In genomic region chr2:136058398-136058797, GRCm38 (mm10) we compare ENCODE assay signal across 10 mouse cellular contexts. TPM values are rescaled to one million over a fixed set of nuclear protein-coding genes. Genes with fewer than 3 reads are reported as not detected.
A peak's percentile ranks its signal among the peaks of the same experiment; 100 is the strongest.
DNase-seq lines count a peak whose midpoint lies in the region; ATAC-seq and TF ChIP-seq lines count a peak whose summit lies in the region.
"Had no signal": no experiment of that assay in that cellular context is flagged by ENCODE, and none has a peak within 500 bp of the region (broad histone marks: within the 10 kb centered on the region; RNA-seq: fewer than 3 reads in every experiment).

No protein-coding gene starts in this region.

- H3K9me3 ChIP-seq in heart, embryonic 16.5 days (replicated peaks; ENCODE audit: control insufficient read depth, low read length): no peaks in the 10 kb centered on the region
- H3K9me3 ChIP-seq in forebrain, postnatal 0 days (ENCODE audit: low read length): no peaks in the 10 kb centered on the region
- H3K9me3 ChIP-seq in midbrain, embryonic 16.5 days (replicated peaks; ENCODE audit: control insufficient read depth, low read length, poor library complexity, severe bottlenecking): no peaks in the 10 kb centered on the region
- H3K9me3 ChIP-seq: liver, embryonic 15.5 days had no signal

- H3K36me3 ChIP-seq in heart, embryonic 16.5 days (ENCODE audit: control insufficient read depth, insufficient read depth): no peaks in the 10 kb centered on the region
- H3K36me3 ChIP-seq in forebrain, postnatal 0 days (ENCODE audit: insufficient read depth): no peaks in the 10 kb centered on the region
- no peaks in the 10 kb centered on the region for H3K36me3 ChIP-seq in midbrain, embryonic 16.5 days (ENCODE audit: control insufficient read depth, insufficient read depth, low read length)
- H3K36me3 ChIP-seq: G1E; liver, embryonic 15.5 days had no signal

- WGBS in heart, embryonic 16.5 days: 14% methylated on average over 7 of the region's 7 CpGs
- 1% methylated on average over 7 of the region's 7 CpGs for WGBS in forebrain, postnatal 0 days
- WGBS in midbrain, embryonic 16.5 days: 3% methylated on average over 7 of the region's 7 CpGs

- no peak for ATAC-seq in heart, embryonic 16.5 days (replicated peaks; ENCODE audit: extremely low read depth, insufficient read depth, low FRiP score)
- ATAC-seq in forebrain, postnatal 0 days: peak; percentile 44; the same call in 1 of the 2 replicates
- peak; percentile 40; the same call in 1 of the 2 replicates for ATAC-seq in midbrain, embryonic 16.5 days

- H3K27me3 ChIP-seq in heart, embryonic 16.5 days (ENCODE audit: control insufficient read depth, insufficient read depth, low read length): peaks cover 41% of the 10 kb centered on the region
- H3K27me3 ChIP-seq in forebrain, postnatal 0 days (ENCODE audit: insufficient read depth, low read length): peaks cover 14% of the 10 kb centered on the region; the same call in 1 of the 2 replicates
- H3K27me3 ChIP-seq in midbrain, embryonic 16.5 days (ENCODE audit: control insufficient read depth, insufficient read depth, low read depth, low read length): peaks cover 17% of the 10 kb centered on the region

- intact Hi-C loops in heart, postnatal 14 days (cut with DNase I): no loop called here

- no peak for DNase-seq in heart, postnatal 14 days
- peak; percentile 34 for DNase-seq in brain, embryonic 14.5 days (ENCODE audit: low read depth)
- no peak for DNase-seq in forebrain, postnatal 0 days
- no peak for DNase-seq in urinary bladder, postnatal 10 days (ENCODE audit: low spot score)
- no peak for DNase-seq in adrenal gland, adult 8-10 months
- DNase-seq in urinary bladder, adult 2 months (ENCODE audit: low spot score): no peak

- no peak overlapping the region for H3K9ac ChIP-seq in heart, embryonic 16.5 days (ENCODE audit: low read length)
- peak overlapping the region; percentile 40 for H3K9ac ChIP-seq in forebrain, postnatal 0 days
- H3K9ac ChIP-seq in midbrain, embryonic 16.5 days (ENCODE audit: low read depth, low read length): peak overlapping the region; percentile 67
- H3K9ac ChIP-seq: liver, embryonic 15.5 days had no signal

- no peak overlapping the region for H3K4me3 ChIP-seq in heart, embryonic 16.5 days (ENCODE audit: low read length)
- peak overlapping the region; percentile 38 for H3K4me3 ChIP-seq in forebrain, postnatal 0 days (ENCODE audit: low read depth, low read length)
- H3K4me3 ChIP-seq in midbrain, embryonic 16.5 days (ENCODE audit: low read depth, low read length): peak overlapping the region; percentile 44
- H3K4me3 ChIP-seq: liver, embryonic 15.5 days had no signal

- no peaks in the 10 kb centered on the region for H3K4me1 ChIP-seq in heart, embryonic 16.5 days (ENCODE audit: control insufficient read depth, insufficient read depth, low read length)
- H3K4me1 ChIP-seq in forebrain, postnatal 0 days (ENCODE audit: insufficient read depth): peaks cover 5% of the 10 kb centered on the region
- H3K4me1 ChIP-seq in midbrain, embryonic 16.5 days (ENCODE audit: control insufficient read depth, insufficient read depth, low read length): peaks cover 19% of the 10 kb centered on the region
- H3K4me1 ChIP-seq: liver, embryonic 15.5 days had no signal

- no peak for TF ChIP-seq CTCF in brain, embryonic 14.5 days (IDR thresholded peaks at IDR 0.05; ENCODE audit: borderline replicate concordance, extremely low read depth, insufficient read depth, insufficient read length)
- TF ChIP-seq CTCF in forebrain, postnatal 0 days (IDR thresholded peaks at IDR 0.05; ENCODE audit: low read depth): no peak

- peak overlapping the region; percentile 40; the same call in 1 of the 2 replicates for H3K4me2 ChIP-seq in heart, embryonic 16.5 days (ENCODE audit: low read depth, low read length)
- peak overlapping the region; percentile 79 for H3K4me2 ChIP-seq in forebrain, postnatal 0 days (ENCODE audit: low read depth)
- peak overlapping the region; percentile 90 for H3K4me2 ChIP-seq in midbrain, embryonic 16.5 days (ENCODE audit: low read length)
- H3K4me2 ChIP-seq: liver, embryonic 15.5 days had no signal

- no peak for TF ChIP-seq POLR2A in brain, embryonic 14.5 days (IDR thresholded peaks at IDR 0.05; ENCODE audit: borderline replicate concordance, extremely low read depth, insufficient read depth, insufficient read length, poor library complexity, severe bottlenecking)

- H3K27ac ChIP-seq in heart, embryonic 16.5 days (ENCODE audit: low read length): no peak overlapping the region
- no peak overlapping the region for H3K27ac ChIP-seq in forebrain, postnatal 0 days (ENCODE audit: low read depth, low read length)
- H3K27ac ChIP-seq in midbrain, embryonic 16.5 days (ENCODE audit: low read length): no peak overlapping the region
- H3K27ac ChIP-seq: liver, embryonic 15.5 days had no signal

RNA-seq across cellular contexts. Expression of gene Lamp5, which starts 6.4 kb away (rescaled TPM):
- polyA plus RNA-seq in heart, embryonic 16.5 days (2015; fragmentation: Nextera tagmentation; extraction: Ambion mirVana): not detected in 2 replicates
- not detected for total RNA-seq in heart, postnatal 14 days (2021)
- polyA plus RNA-seq in brain, embryonic 14.5 days (2012; rRNA removed): 29.8 and 102 TPM in 2 replicates
- total RNA-seq in forebrain, postnatal 0 days (2014; rRNA removed): 1.5 and 2.6 TPM in 2 replicates
- polyA plus RNA-seq in forebrain, postnatal 0 days (2015; fragmentation: Nextera tagmentation; extraction: Ambion mirVana): 4.6 and 5.3 TPM in 2 replicates
- polyA plus RNA-seq in midbrain, embryonic 16.5 days (2015; fragmentation: Nextera tagmentation; extraction: Ambion mirVana): 6.8 and 7.2 TPM in 2 replicates
- under 1 TPM in 1 of 4 experiments, not detected in 3; 0.12 TPM for total RNA-seq in adrenal gland, adult 8-10 months (2022)
- not detected in 2 replicates for polyA plus RNA-seq in urinary bladder, adult 2 months (2012; rRNA removed)
- polyA plus RNA-seq: G1E; liver, embryonic 15.5 days had no signal

Comparison
In these comparisons a context has a peak if more than half of its experiments do, and no peak if none do; other contexts are left out.
1. H3K4me2 ChIP-seq: peak in every context shown above with its lines; median percentile 90 in midbrain, embryonic 16.5 days; 79 in forebrain, postnatal 0 days; 40 in heart, embryonic 16.5 days.